Mouse (Mus musculus) ES-E14 (cell line): Measurements from ENCODE around the gene Dpf2.

Source experiments
- CHD2 ChIP-seq: IDR thresholded peaks from 2 replicates; pipeline ENCODE4 v1.6.1; 2014; ENCODE audit warnings: mild to moderate bottlenecking, low read depth, low read length, inconsistent platforms
- HCFC1 ChIP-seq: IDR thresholded peaks from 2 replicates; pipeline ENCODE4 v1.6.1; 2012; ENCODE audit warnings: low read length, inconsistent platforms, borderline replicate concordance; ENCODE audit not compliant: insufficient read depth
- MAFK ChIP-seq: IDR thresholded peaks from 2 replicates; pipeline ENCODE4 v1.6.1; 2014; ENCODE audit warnings: mild to moderate bottlenecking, low read depth, low read length, inconsistent platforms; ENCODE audit not compliant: insufficient read depth
- ZC3H11A ChIP-seq: IDR thresholded peaks from 2 replicates; pipeline ENCODE4 v1.6.1; 2012; ENCODE audit warnings: low read depth, mild to moderate bottlenecking, inconsistent platforms, low read length, borderline replicate concordance
- ZNF384 ChIP-seq: IDR thresholded peaks from 2 replicates; pipeline ENCODE4 v1.6.1; 2012; ENCODE audit warnings: low read depth, low read length, inconsistent platforms

DNA sequence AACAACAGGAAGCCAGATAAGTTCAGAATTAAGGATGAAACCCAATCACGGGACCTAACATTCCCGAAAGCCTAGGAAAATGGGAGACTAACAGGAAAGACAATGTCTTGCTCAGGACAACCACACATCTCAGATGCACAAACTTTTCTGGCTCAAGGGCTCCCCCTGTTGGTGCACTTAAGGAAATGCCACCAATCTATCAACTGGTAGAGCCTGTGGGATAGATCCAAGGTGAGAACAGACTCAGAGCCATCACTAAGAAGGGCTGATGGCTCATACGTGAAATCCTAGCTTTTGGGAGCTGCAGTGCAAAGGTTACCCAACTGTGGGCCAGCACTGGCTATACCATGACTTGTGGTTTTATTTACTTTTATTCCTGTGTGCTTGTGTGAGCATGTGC lies 43.9 kb upstream of the Dpf2 start:
- TF ChIP-seq CHD2 = no peak
- TF ChIP-seq ZC3H11A = no peak
- TF ChIP-seq MAFK = no peak
- no peak for TF ChIP-seq ZNF384
- no peak for TF ChIP-seq HCFC1
